Mouse (Mus musculus) liver, postnatal 0 days (tissue): ENCODE measurements around the gene Abcd2. TPM values are rescaled to one million over a fixed set of nuclear protein-coding genes. Genes with fewer than 3 reads are reported as not detected.

ENCODE experiments used
- ATAC-seq: fragments of 200-750 bp; cut with Nextera tagmentation; 2 replicates; pipeline ENCODE4 v1.8.0; 2017; ENCODE audit warnings: mild to moderate bottlenecking, moderate library complexity
- DNase-seq: peaks from one replicate; pipeline ENCODE4 v3.0.0-alpha.2; 2016
- H3K27ac ChIP-seq: fragments of 300-500 bp; sonication (generic); 2 replicates; pipeline ENCODE4 v1.5.1; 2014; ENCODE audit warnings: antibody characterized with exemption, moderate library complexity, mild to moderate bottlenecking, low read depth
- H3K27me3 ChIP-seq: fragments of 300-500 bp; sonication (generic); 2 replicates; pipeline ENCODE4 v1.6.1; 2014; ENCODE audit warnings: low read length, control low read depth, mixed read lengths; ENCODE audit not compliant: insufficient read depth
- H3K36me3 ChIP-seq: fragments of 300-500 bp; sonication (generic); replicated peaks from 2 replicates; pipeline ENCODE4 v1.6.1; 2014; ENCODE audit warnings: mild to moderate bottlenecking, control low read depth, low read length, moderate library complexity, mixed read lengths; ENCODE audit not compliant: insufficient read depth
- H3K4me1 ChIP-seq: fragments of 300-500 bp; sonication (generic); 2 replicates; pipeline ENCODE4 v1.6.1; 2014; ENCODE audit warnings: antibody characterized with exemption, mild to moderate bottlenecking, control low read depth; ENCODE audit not compliant: insufficient read depth
- H3K4me2 ChIP-seq: fragments of 300-500 bp; sonication (generic); 2 replicates; pipeline ENCODE4 v1.6.1; 2014; ENCODE audit warnings: low read depth, mild to moderate bottlenecking, low read length, moderate library complexity, mixed read lengths
- H3K4me3 ChIP-seq: fragments of 300-500 bp; sonication (generic); 2 replicates; pipeline ENCODE4 v1.5.1; 2014; ENCODE audit warnings: low read depth, low read length
- H3K9ac ChIP-seq: fragments of 300-500 bp; sonication (generic); replicated peaks from 2 replicates; pipeline ENCODE4 v1.6.1; 2014; ENCODE audit warnings: mild to moderate bottlenecking, moderate library complexity
- H3K9me3 ChIP-seq: fragments of 300-500 bp; sonication (generic); 2 replicates; pipeline ENCODE4 v1.6.1; 2016; ENCODE audit warnings: mild to moderate bottlenecking, control low read depth, low read length, mixed read lengths
- CTCF ChIP-seq: sonication (generic); IDR thresholded peaks from 2 replicates; pipeline ENCODE4 v1.5.1; 2016; ENCODE audit warnings: antibody characterized with exemption, low read depth
- EP300 ChIP-seq: IDR thresholded peaks from 2 replicates; pipeline ENCODE4 v1.6.1; 2016; ENCODE audit warnings: antibody characterized with exemption, low read depth, mild to moderate bottlenecking
- WGBS: fragments of 180-500 bp; shearing (Covaris S2); extraction: QIAGEN DNeasy Blood & Tissue Kit; methylation state at CpG from one replicate; pipeline ENCODE4 v1.1.7; 2014; ENCODE audit not compliant: insufficient replicate concordance; 5-methylcytosine and 5-hydroxymethylcytosine counted together
- polyA plus RNA-seq: library from polyadenylated mRNA; unstranded; fragments of >200 nt; fragmentation: Nextera tagmentation; extraction: Ambion mirVana; gene quantifications from 2 replicates; pipeline ENCODE4 v1.2.1, GENCODE M21; 2015

Gene Abcd2
- polyA plus RNA-seq = 49.7 and 55.2 TPM in 2 replicates

- WGBS = under 1% methylated on average over 22 of the region's 22 CpGs
- TF ChIP-seq EP300 (peak; percentile 67; the same call in 1 of the 2 replicates), CTCF (no peak)
- ATAC-seq (peak; percentile 95), DNase-seq (peak; percentile 86)
- Histone ChIP-seq H3K9ac (peak within 1 kb of the TSS; percentile 67), H3K27me3 (no peaks in the 10 kb centered on the region), H3K4me1 (peaks cover 10% of the 10 kb centered on the region), H3K4me3 (peak within 1 kb of the TSS; percentile 60), H3K36me3 (peaks cover 5% of the 10 kb centered on the region; the same call in 1 of the 2 replicates), H3K9me3 (no peaks in the 10 kb centered on the region), H3K4me2 (peak within 1 kb of the TSS; percentile 76), H3K27ac (peak within 1 kb of the TSS; percentile 93)
Observed at GRCm38 (mm10) chr15:91191412-91192222, at the start of gene Abcd2. TSS of gene Abcd2 (minus strand) at chr15:91191799.

- H3K4me2 ChIP-seq = no peak overlapping the region
- no peaks in the 10 kb centered on the region for H3K9me3 ChIP-seq
- no peaks in the 10 kb centered on the region for H3K27me3 ChIP-seq
- TF ChIP-seq EP300 (no peak), CTCF (no peak)
- ATAC-seq (peak; percentile 58; the same call in 1 of the 2 replicates), DNase-seq (no peak)
- no peak overlapping the region for H3K4me3 ChIP-seq
- 83% methylated on average over 3 of the region's 3 CpGs for WGBS
- 0 out of 2 replicates have a peak, but pooled peaks cover 4% of the 10 kb centered on the region for H3K4me1 ChIP-seq
- H3K36me3 ChIP-seq = no peaks in the 10 kb centered on the region
- no peak overlapping the region for H3K9ac ChIP-seq
- H3K27ac ChIP-seq = no peak overlapping the region
Observed at GRCm38 (mm10) chr15:91240683-91241335, 49.2 kb upstream of the Abcd2 start.

DNA sequence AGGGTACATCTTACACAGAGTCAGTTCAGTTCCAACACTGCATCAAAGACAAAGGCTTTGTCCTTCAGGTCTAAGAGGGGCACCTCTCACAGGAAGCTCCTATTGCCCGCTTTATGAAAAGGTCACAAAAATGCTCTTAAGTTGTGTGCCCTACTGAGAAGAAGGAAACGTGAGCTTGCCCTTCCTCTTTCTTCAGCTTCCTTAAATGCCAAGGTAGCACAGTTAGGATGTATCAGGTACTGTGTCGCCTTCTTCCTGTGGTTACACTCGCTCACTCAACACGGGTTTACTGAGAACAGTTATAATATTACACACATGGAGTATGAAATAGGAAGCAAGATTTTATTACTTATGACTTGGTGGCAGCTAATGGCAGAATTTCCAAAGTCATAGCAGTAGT, 45.7 kb upstream of the Abcd2 start:
- Histone ChIP-seq H3K4me1 (0 out of 2 replicates have a peak, but pooled peaks cover 4% of the 10 kb centered on the region), H3K27me3 (no peaks in the 10 kb centered on the region), H3K4me2 (no peak overlapping the region), H3K9me3 (no peaks in the 10 kb centered on the region), H3K9ac (no peak overlapping the region), H3K27ac (no peak overlapping the region), H3K4me3 (no peak overlapping the region), H3K36me3 (no peaks in the 10 kb centered on the region)
- 48% methylated on average over 5 of the region's 5 CpGs for WGBS
- DNase-seq (no peak), ATAC-seq (no peak)
- TF ChIP-seq CTCF (no peak), EP300 (no peak)

DNA sequence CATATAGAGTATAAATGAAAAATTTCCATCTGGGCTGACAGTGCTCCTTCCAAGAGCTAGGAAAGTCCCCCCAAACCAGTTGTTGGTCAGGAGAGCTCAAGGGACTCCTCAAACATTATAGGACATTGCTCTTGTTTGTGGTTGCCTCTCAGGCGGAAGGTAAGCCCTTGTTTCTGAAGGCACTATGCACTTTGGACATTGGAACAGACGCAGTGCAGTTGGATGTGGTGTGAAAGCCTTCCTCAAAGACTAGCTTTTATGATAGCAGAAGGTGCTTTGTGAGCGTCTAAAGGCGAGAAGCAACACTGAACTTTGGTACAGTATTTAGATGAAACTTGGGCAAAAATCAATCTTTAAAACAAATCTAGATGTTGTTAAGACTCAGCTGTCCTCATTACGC, 14.9 kb upstream of the Abcd2 start:
- WGBS = 62% methylated on average over 5 of the region's 5 CpGs
- no peaks in the 10 kb centered on the region for H3K36me3 ChIP-seq
- peaks cover 9% of the 10 kb centered on the region; the same call in 1 of the 2 replicates for H3K4me1 ChIP-seq
- ATAC-seq (no peak), DNase-seq (no peak)
- TF ChIP-seq EP300 (no peak), CTCF (no peak)
- no peak overlapping the region for H3K4me3 ChIP-seq
- no peak overlapping the region for H3K9ac ChIP-seq
- peak overlapping the region; percentile 34; the same call in 1 of the 2 replicates for H3K27ac ChIP-seq
- peak overlapping the region; percentile 24; the same call in 1 of the 2 replicates for H3K4me2 ChIP-seq
- H3K27me3 ChIP-seq = no peaks in the 10 kb centered on the region
- H3K9me3 ChIP-seq = no peaks in the 10 kb centered on the region

DNA sequence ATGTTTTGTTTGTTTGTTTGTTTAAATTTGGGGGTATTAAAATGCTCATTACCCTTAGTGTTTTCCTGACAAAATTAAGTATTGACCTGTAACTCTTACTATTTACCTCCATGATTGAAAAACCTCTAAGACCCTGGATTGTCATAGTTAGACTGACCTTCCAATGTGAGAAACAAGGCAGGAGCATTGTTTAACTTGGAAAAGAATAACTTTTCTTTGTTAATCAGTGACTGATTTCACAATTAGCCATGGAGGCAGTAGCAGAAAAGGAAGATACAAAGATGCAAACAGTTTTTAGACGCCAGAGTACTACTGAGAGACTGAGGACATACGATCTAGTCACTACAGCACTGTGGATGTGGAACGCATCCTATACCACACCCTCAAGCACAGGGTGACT, 11.9 kb upstream of the Abcd2 start:
- H3K27ac ChIP-seq = 0 out of 2 replicates have a peak overlapping the region, but pooled peaks have one; percentile 7
- no peaks in the 10 kb centered on the region for H3K27me3 ChIP-seq
- peak; percentile 60 for ATAC-seq
- 65% methylated on average over 3 of the region's 3 CpGs for WGBS
- no peak overlapping the region for H3K4me2 ChIP-seq
- peaks cover 14% of the 10 kb centered on the region for H3K4me1 ChIP-seq
- no peak overlapping the region for H3K9ac ChIP-seq
- DNase-seq = no peak
- H3K4me3 ChIP-seq = no peak overlapping the region
- no peaks in the 10 kb centered on the region for H3K36me3 ChIP-seq
- TF ChIP-seq CTCF = no peak
- TF ChIP-seq EP300 = peak; percentile 43; the same call in 1 of the 2 replicates
- H3K9me3 ChIP-seq = no peaks in the 10 kb centered on the region

GRCm38 (mm10) chr15:91202486-91202885, 10.9 kb upstream of the Abcd2 start:
- H3K27ac ChIP-seq = no peak overlapping the region
- H3K27me3 ChIP-seq = no peaks in the 10 kb centered on the region
- H3K4me1 ChIP-seq = peaks cover 14% of the 10 kb centered on the region
- no peaks in the 10 kb centered on the region for H3K9me3 ChIP-seq
- no peaks in the 10 kb centered on the region for H3K36me3 ChIP-seq
- ATAC-seq (no peak), DNase-seq (no peak)
- TF ChIP-seq EP300 (no peak), CTCF (no peak)
- no peak overlapping the region for H3K4me3 ChIP-seq
- no peak overlapping the region for H3K4me2 ChIP-seq
- WGBS = 85% methylated on average over 1 of the region's 1 CpGs
- no peak overlapping the region for H3K9ac ChIP-seq
